Mouse (Mus musculus) gastrocnemius, postnatal 36 days (tissue): ENCODE results near the gene Unc50. TPM values are rescaled to one million over a fixed set of nuclear protein-coding genes. Genes with fewer than 3 reads are reported as not detected.

Experiments
- DNase-seq, 2 experiments: peaks; one replicate each; pipeline ENCODE4 v3.0.0; 2022
- intact Hi-C: fragments of 180-260 bp; cut with DNase I; formaldehyde crosslinking; loops from one replicate; pipeline ENCODE4 v1.15.1; 2025
- long read RNA-seq, 2 experiments: library from polyadenylated mRNA; stranded (forward); transcript quantifications; one replicate each; pipeline ENCODE4 v2.0.0; 2021
- total RNA-seq, 2 experiments: library from RNA; stranded (reverse); gene quantifications; 2 replicates each; pipeline ENCODE4 v1.2.3; 2021

Gene Unc50
- 10 to 100 TPM; 12.1 to 12.5 TPM for total RNA-seq
- long read RNA-seq, experiment 1, transcript Unc50-201 (6 exons, 1,414 nt) = major isoform, 9 of 23 reads
- long read RNA-seq, experiment 1, transcript Unc50-202 (6 exons, 1,094 nt) = minor isoform, 8 of 23 reads
- long read RNA-seq, experiment 1, partial matches to known transcripts = 6 of 23 reads
- long read RNA-seq, experiment 1, other reads (novel, unspliced or antisense) = 0 of 23 reads
- long read RNA-seq, experiment 2, transcript Unc50-201 (6 exons, 1,414 nt) = minor isoform, 12 of 35 reads
- long read RNA-seq, experiment 2, transcript Unc50-202 (6 exons, 1,094 nt) = major isoform, 13 of 35 reads
- long read RNA-seq, experiment 2, partial matches to known transcripts = 9 of 35 reads
- long read RNA-seq, experiment 2, other reads (novel, unspliced or antisense) = 0 of 35 reads

DNA sequence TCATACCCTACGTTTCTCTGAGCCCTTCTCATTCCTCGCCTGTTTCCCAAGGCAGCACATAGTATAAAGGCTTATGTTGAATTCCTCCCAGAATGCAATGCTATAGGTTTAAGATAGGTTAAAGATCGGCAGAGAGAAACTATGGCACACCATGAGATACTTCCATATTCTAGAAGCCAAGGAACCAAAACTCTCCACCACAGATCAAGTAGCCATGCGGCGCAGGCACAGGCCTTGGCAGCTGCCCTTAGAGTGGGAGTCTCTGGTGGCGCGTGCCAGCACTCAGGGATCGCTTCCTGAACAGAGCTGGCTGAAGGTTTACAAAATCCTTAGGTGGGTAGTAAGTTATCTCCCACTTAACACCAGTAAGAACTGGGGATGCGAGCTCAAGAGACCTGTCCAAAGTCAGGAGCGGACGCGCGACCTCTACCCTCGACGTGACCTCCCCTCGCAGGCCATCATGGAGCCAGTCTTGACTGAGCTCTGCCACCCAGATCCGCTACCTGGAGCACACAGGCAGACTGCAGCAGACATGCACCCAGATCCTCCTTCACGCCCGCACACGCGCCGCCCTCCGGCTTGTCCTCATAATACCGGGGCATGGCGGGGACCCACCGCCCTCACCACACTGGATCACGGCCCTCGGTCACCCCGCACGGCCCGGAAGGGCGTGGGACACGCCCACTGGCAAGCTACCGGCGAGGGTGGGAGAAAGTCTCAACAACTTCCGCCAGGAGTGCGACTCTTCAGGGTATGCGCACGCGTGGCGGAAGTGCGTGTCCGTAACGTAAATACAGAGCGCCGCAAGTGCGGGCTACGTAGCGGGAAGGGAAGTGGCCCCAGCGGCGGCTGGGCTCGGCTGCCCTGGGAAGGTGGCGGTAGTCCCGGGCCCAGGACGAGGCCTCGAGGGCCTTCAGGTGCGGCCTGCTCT, at the start of gene Unc50, which contains the start of gene Coa5:
Unc50 (plus strand) TSS at position 774 of the 931 bp plus-strand sequence.
Coa5 (minus strand) TSS at position 738 of the 931 bp plus-strand sequence.
- peak; percentile 92 to 93 for DNase-seq
- intact Hi-C loops = loop anchor here (10.0 kb wide), 1 partner anchor 435 kb away; the partner anchor contains the start of gene Tsga10

DNA sequence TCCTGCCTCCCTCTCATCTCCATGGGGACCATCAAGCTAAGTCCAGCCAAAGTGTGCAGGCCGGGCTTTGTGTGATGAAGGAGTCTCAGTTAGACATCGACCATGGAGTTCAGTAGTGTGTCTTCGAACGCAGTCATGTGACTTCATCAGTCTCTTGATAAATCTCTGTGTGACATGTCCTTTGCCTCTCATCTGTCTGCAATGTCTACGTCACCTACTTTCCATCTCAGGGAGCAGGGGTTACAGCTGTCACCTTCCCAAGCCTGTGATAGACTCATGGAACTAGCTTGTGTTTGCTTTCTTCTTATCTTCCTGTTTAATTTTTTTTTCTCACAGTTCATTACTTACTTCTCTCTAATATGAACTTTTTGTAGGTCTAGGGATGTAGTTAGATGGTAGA, 49.0 kb upstream of the Unc50 start:
- intact Hi-C loops = no loop called here
- DNase-seq = no peak

DNA sequence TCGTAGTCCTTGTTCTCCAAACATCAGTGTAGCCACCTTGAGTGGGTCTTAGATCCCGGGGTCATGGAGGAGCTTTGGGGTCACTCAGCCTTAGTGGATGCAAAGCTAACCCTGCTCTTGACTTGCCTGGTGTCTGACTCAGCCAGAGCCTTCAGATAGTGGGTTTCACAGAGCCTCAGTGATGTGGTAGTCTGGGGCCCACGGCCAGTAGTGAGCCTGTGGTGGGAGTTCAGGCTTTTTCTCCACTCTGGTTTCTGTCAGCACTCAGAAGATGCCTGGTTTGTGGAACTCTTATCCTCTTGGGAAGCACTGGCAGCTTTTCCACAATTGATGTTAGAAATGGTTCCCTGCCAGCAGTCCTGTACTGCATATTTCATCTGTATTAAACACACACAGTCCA, 45.6 kb upstream of the Unc50 start:
- intact Hi-C loops = no loop called here
- no peak for DNase-seq

DNA sequence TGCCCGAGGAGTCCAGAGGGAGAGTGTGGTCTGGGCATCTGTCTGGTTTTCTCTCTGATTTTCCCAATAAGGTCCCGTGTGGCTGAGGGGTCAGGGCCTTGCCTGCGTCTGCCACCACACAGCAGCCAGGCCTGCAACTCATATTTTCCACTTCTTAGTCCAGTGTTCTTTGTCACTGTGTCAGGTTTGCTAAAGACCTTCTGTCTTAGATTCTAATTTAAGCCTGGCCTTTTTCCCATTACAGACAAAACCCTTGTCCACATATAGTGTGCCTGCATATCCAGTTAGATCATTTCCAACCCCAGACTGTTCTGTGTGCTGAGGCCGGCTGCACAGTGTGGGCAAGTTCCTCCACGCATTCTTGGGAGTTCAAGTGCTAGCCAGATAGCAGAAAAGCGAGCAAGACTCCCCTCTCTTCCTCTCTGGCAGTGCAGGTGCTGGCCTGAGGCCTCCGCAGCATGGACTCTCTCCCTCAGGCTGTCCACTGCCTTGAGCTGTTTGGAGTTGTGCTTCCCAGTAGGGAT, 43.4 kb upstream of the Unc50 start:
- DNase-seq = no peak
- intact Hi-C loops = loop anchor here (5.0 kb wide), 1 partner anchor 64 kb away; no protein-coding TSS in a partner anchor

DNA sequence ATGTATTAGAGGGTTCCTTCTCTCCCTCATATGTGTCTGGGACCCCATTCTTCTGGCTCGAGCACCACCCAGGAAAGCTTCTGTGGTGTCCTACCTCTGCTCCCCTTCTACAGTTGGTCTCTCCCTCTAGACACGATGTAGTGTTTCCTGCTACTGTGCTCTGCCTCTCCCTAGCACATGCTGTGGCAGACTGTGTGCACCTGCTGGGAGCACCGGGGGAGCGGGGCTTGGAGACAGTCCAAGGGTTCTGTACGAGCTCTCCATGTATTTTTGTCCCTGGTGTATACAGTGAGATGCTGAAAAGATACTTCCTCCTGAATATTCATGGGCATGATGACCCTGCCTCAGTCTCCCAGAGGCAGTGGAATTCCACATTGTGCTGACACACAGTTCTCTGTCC, 36.8 kb upstream of the Unc50 start:
- no peak for DNase-seq
- intact Hi-C loops = no loop called here

DNA sequence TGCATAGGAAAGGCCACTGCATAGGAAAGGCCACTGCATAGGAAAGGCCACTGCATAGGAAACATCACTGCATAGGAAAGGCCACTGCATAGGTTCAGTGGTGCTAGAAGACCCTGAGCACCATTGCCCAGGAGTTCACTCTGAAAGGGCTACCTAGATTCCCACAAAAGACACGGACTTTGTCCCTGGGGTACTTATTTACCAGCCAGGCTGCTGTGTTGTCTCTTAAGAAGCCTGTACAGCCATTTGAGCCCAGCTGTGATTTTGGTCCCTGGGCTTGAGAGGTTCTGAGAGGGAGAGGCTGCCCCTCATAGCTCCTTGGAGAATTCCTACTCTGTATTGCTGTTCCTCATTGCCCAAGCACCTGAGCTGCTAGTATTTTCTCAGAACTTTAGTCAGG, 33.5 kb upstream of the Unc50 start:
- intact Hi-C loops = no loop called here
- no peak for DNase-seq

DNA sequence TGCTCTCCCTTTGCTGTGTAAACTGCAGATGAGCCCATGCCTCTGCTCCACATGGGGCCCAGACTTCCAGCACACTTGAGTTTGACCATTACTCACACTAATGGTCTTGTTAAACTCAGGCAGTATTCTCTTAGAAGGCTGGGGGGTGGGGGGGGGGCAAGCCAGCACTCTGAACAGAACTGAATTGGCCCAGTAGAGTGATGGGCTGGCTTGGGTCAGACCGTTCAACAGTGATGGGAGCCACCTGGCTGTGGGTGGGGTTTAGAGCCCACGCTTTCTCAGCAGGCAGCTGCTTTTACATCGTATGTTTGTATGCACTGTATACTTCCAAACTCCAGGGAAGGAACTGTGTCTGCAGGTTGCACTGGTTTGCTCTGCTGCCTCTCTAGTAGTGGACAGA, 31.0 kb upstream of the Unc50 start:
- no peak for DNase-seq
- intact Hi-C loops = no loop called here

DNA sequence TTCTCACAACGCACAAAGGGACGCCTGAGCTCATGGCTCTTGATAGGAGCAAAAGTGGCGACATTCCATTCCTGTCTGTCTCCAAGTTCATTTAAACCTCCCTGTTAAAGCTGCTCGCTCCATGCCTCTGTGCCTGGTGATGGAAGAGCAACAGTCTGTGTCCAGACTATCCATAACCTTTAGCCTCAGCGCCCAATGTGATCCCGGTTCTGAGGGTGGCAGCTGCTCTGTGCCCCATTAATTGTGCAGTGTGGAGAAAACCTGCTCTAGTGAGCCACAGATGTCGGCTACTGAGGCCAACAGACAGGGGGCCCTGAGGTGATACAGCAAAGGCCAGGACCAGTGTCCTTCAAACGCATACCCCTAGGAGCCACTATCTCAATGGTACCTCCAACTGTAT, 30.2 kb upstream of the Unc50 start:
- intact Hi-C loops = no loop called here
- no peak for DNase-seq

DNA sequence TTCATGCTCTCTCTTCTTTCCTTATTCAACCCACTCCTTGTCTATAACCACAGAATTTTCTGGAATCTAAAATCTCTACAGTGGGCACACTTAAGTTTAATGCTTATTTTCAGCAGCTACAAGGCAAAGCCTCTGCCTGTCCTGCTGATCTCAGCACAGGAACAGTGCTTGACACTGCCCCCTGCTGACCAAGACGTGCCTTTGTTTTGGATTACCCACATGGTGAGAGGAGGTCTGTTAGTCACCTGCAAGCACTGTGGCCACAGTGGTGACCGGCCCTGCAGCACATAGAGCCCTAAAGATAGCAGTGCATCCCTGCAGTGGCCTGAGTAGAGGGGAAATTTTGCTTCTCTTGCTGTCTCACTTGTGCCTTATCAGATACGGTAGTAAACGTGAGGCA, 28.3 kb upstream of the Unc50 start:
- peak; percentile 32 to 55 for DNase-seq
- intact Hi-C loops = loop anchor here (1.0 kb wide), 1 partner anchor 129 kb away; no protein-coding TSS in a partner anchor

DNA sequence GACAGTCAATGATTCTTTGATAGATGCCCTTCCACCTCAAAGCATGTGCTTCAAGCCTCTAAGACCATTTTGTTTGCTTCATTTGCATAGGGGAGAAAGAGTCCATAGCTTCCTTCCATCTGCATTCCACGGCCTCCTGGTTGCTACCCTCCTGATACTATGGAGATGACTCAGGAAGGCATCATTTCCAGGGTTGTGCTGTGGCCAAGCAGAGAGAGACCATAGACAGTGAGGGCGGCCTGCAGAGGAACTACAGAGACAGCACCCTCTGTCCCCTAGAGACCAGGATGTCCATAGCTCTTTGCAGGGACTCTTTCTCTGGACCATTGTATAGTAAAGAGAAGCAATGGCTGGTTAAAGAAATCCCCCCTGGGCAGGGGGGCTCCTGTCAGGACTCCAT, 24.8 kb upstream of the Unc50 start:
- no peak for DNase-seq
- intact Hi-C loops = no loop called here

DNA sequence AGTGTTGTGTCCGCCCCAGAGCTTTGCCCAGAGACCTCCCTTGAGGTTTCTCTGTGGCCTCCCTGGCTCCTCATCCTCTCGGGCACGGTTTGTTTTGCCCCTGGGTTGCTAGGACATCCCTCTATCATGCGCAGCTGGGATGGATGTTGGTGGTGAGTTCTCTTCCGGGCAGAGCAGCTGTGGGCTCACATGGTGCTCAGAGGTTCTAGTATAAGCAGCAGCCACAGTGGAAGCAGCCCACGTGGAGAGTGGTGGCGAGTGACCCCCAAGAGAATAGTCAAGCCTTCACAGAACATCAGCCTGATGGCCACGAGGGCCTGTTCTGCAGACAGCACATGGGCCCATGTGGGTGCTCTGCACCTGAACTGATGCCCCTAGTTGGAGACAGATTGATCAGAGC, 22.7 kb upstream of the Unc50 start:
- DNase-seq = no peak
- intact Hi-C loops = no loop called here

DNA sequence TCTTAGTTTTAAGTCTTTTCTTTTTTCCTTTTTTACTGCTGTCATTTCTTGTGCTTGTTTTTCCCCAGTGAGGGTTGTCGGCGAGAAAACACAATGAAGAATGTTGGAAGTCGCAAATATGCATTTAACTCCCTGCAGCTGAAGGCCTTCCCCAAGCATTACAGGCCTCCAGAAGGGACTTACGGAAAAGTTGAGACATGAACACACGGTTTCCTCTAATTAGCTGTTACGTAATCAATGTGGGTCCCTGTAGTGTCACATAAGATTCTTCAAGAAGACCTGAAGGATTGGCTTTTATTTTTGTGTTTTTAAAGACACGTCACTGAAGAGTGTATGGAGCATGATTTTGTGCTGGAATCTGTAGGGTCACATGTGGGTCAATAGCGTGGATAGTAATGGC, 21.9 kb upstream of the Unc50 start:
- intact Hi-C loops = no loop called here
- DNase-seq = no peak

DNA sequence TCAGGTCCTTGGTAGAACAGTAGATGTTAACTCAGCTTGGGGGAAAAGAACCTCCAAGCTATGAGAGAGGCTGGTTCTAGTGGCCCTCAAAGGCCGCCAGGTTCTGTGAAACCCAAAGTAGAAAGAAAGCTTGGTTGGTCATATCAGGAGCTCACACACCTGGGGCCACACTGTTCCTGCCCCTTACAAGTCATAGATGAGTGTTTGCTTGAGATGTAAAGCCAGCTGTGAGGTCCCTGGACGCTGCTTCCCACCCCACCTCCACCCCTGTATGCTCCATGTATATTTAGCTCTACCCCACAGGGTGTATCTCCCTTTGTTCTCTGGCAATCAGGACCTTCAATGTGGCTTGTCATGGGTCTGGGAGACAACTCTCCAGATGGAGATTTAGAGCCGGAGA, 21.3 kb upstream of the Unc50 start:
- intact Hi-C loops = no loop called here
- no peak for DNase-seq

DNA sequence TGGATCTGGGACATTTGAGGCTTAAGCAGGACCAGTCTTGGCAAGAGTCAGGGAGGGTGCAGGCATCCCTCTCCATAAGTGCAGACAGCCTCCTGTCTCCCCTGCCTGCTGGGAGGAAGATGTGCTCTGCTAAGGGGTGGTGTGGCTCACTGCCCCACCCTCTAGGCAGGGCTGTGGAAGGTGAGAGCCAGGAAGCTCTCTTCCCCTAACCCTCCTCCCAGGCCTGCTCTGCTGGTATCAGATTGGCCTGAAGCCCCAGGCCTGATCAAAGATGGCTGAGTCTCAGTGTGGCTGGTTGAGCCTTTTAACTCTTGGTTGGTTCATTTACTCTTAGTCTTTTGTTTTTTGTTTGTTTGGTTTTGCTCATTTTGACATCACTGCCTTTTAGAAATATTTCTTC, 20.3 kb upstream of the Unc50 start:
- DNase-seq = no peak
- intact Hi-C loops = no loop called here

DNA sequence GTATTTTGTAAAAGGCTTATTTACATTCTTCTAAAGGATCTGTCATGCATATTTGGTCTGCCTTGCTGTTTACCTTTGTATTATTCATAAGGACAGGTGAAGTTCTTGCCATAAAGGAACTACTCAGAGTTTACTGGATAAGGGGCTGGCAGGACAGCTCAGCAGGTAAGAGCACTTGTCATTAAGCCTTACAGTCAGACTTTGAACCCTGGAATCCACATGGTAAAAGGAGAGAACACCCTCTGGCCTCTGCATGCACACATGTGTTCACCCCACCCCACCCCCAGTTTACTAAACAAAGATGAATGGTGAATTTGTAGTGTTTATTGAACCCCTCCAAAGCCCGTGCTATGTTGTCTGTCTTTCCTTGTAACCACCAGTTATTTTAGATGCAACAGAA, 14.5 kb upstream of the Unc50 start:
- intact Hi-C loops = no loop called here
- no peak for DNase-seq

DNA sequence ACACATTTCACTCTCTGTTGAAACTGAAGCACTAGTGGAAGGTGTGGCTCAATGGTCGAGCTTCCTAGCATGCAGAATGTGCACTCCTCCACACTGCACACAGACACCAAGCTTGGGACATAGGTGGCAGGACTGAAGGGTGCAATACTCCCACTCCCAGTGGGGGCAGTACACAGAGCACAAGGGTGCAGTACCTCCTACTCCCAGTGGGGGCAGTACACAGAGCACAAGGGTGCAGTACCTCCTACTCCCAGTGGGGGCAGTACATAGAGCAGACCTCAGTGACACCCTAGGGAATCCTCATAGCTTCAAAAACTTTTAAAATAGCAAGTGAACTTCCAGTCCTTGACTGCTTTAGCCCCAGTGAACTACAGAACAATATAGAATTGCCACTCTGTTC, 10.5 kb upstream of the Unc50 start:
- DNase-seq = peak in 1 of 2 experiments; percentile 35
- intact Hi-C loops = no loop called here

DNA sequence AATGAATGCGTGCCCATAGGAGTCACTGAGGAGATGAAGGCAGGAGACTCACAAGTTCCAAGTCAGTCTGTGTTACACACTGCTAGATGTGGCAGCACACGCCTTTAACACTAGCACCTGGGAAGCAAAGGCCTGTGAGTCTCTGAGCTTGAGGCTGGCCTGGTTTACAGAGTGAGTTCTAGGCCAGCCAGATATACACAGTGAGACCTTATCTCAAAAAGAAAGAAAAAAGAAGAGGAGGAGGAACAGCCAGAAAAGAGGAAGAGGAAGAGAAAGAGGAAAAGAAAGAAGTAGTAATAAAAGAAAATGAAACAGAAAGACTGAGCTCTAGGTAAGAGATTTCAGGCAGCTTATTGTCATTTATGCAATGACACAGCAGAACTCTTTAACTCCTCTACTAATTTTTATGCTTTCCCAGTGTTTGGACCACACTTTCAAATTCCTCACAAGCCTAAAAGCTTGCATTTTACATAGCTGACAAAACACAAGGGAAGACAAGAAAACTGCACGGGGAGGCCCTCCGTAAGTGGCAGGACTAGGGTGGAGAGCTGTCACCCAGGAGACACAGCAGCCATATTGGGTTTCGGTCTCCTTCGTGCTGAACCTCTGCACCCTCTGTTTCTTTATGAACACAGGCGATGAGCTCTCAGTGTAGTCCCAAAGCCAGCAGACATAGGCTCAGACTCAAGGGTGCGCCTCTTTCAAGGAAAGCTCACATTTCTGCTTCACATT, 2.6 kb upstream of the Unc50 start:
- intact Hi-C loops = no loop called here
- no peak for DNase-seq

DNA sequence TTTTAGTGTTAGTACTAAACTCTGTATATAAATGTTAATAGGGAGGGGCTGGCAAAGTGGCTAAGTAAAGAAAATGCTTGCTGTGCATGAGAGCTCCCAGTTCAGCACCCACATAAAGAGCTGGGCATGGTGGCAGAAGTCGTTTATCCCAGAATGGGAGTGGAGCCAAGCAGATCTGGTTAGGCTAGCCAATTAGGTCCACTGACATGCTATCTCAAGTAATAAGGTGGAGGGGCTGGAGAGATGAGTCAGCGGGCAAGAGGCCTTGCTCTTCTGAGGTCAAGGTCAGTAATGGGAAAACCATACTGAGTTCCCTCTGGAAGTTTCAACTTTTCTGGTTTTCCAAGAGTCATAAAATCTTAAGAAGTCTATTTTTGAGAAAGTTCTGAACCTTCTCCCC, 1.0 kb upstream of the Unc50 start:
- no peak for DNase-seq
- intact Hi-C loops = no loop called here

DNA sequence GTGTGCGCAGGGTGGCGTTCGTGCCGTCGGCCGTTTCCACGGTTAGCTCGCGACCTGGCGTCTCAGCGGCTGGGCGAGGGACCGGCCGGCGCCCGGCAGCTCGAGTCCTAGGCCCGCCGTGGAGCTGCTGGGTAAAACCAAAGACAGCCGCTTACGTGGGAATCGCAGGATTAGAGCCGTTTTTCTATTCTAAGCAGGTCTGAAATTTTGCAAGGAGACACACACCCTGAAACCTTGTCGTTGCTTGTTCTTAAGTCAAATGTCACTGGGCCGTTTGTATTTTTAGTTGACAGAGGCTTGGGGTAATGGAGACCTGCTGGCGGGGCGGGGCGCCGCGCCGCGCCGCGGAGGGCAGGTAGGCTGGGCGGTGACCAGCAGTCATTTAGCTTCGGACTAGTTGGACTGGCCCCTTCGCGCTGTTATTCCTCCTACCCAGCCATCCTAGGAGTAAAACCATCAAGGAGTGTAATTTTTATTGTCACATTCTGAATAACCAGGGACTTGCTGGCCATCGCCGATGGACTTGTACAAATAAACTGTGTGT, 430 bp downstream of the Unc50 start:
- intact Hi-C loops = loop anchor here (10.0 kb wide), 1 partner anchor 434 kb away; the partner anchor contains the start of gene Tsga10
- DNase-seq = no peak

DNA sequence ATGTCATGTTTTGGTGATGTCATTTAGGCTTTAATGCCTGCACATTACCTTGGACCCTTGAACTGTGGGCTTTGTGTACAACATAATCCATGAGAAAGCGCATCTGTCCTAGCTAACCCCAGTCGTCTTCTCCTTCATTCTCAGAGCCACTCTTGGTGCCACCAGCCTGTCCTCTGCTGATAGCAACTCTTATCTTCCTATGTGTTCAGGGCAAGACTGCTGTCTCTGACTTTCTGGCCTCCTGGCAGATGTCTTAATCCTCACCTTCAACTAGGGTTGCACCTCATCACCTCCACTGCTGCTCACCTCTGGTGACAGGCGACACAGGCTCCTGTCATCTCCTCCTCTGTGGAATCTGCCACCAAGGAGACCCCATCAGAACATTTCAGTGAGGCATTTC, 6.5 kb downstream of the Unc50 start:
- intact Hi-C loops = loop anchor here (10.0 kb wide), 1 partner anchor 428 kb away; the partner anchor contains the start of gene Tsga10
- no peak for DNase-seq
